Mouse (Mus musculus) naive thymus-derived CD4-positive, alpha-beta T cell, adult 2 months (primary cell): ENCODE measurements around the gene Cnpy1.

ENCODE experiments used
- DNase-seq: peaks from one replicate; pipeline ENCODE4 v3.0.0-alpha.2; 2011; ENCODE audit warnings: low read depth

The Cnpy1 gene

GRCm38 (mm10) chr5:28165358-28166255, 80.0 kb downstream of the Cnpy1 start, which contains the start of gene En2:
En2 (plus strand) TSS chr5:28165694.
- DNase-seq = no peak

GRCm38 (mm10) chr5:28163926-28164325, 81.7 kb downstream of the Cnpy1 start:
- DNase-seq = no peak

GRCm38 (mm10) chr5:28161938-28162402, 83.6 kb downstream of the Cnpy1 start:
- DNase-seq = no peak

- DNase-seq = no peak
Observed at GRCm38 (mm10) chr5:28161383-28161937, 84.1 kb downstream of the Cnpy1 start.

GRCm38 (mm10) chr5:28159891-28160470, 85.6 kb downstream of the Cnpy1 start:
- no peak for DNase-seq

- no peak for DNase-seq
Observed at GRCm38 (mm10) chr5:28159072-28159458, 86.5 kb downstream of the Cnpy1 start.

GRCm38 (mm10) chr5:28158308-28159071, 87.1 kb downstream of the Cnpy1 start:
- DNase-seq = no peak

- no peak for DNase-seq
Observed at GRCm38 (mm10) chr5:28157781-28158180, 87.8 kb downstream of the Cnpy1 start.

GRCm38 (mm10) chr5:28157044-28157730, 88.4 kb downstream of the Cnpy1 start:
- DNase-seq = no peak
